Mouse (Mus musculus) cerebellum, adult 2 months (tissue): ENCODE measurements around the gene Lix1. TPM values are rescaled to one million over a fixed set of nuclear protein-coding genes. Genes with fewer than 3 reads are reported as not detected.
"Not testable (repeated sequence)": the region's sequence is repeated elsewhere in the genome, so short reads cannot be mapped to it uniquely, and the experiment has no call there.

Experiments used
- DNase-seq, 2 experiments: peaks; one replicate each; pipeline ENCODE4 v3.0.0; 2021
- H3K27ac ChIP-seq: fragments of 200-500 bp; 2 replicates; pipeline ENCODE4 v1.5.1; 2012; ENCODE audit warnings: low read length, control low read depth, inconsistent platforms; ENCODE audit not compliant: insufficient read depth
- H3K27me3 ChIP-seq: fragments of 200-500 bp; 2 replicates; pipeline ENCODE4 v1.6.1; 2012; ENCODE audit warnings: inconsistent platforms, mild to moderate bottlenecking, low read length, moderate library complexity; ENCODE audit not compliant: control insufficient read depth, insufficient read depth
- H3K4me1 ChIP-seq: fragments of 200-500 bp; 2 replicates; pipeline ENCODE4 v1.6.1; 2011; ENCODE audit warnings: low read length; ENCODE audit not compliant: control insufficient read depth, insufficient read depth
- H3K4me3 ChIP-seq: fragments of 200-500 bp; replicated peaks from 2 replicates; pipeline ENCODE3; 2011; ENCODE audit warnings: mild to moderate bottlenecking, low read depth, low read length, control low read depth; ENCODE audit not compliant: insufficient read depth
- CTCF ChIP-seq: fragments of 200-500 bp; IDR thresholded peaks from 2 replicates; pipeline ENCODE4 v1.5.1; 2011; ENCODE audit warnings: low read depth, mild to moderate bottlenecking, control low read depth, low read length, moderate library complexity, borderline replicate concordance; ENCODE audit not compliant: insufficient read depth
- POLR2A ChIP-seq: fragments of 200-500 bp; IDR thresholded peaks from 2 replicates; pipeline ENCODE4 v1.6.1; 2011; ENCODE audit warnings: low read length, control low read depth, borderline replicate concordance; ENCODE audit not compliant: insufficient read depth
- WGBS: fragments of 180-500 bp; shearing (Covaris S2); methylation state at CpG from one replicate; pipeline ENCODE4 v1.1.7; 2018; 5-methylcytosine and 5-hydroxymethylcytosine counted together
- polyA plus RNA-seq: library from polyadenylated mRNA; depleted of rRNA; stranded (reverse); fragments of >200 nt; gene quantifications from 2 replicates; pipeline ENCODE4 v1.2.3, GENCODE M21; 2012

The Lix1 gene
- polyA plus RNA-seq, 1 experiment = 9.6 TPM

- DNase-seq = no peak
- Histone ChIP-seq H3K4me1 (no peaks in the 10 kb centered on the region), H3K27me3 (no peaks in the 10 kb centered on the region), H3K4me3 (no peak overlapping the region), H3K27ac (no peak overlapping the region)
- WGBS = 79% methylated on average over 2 of the region's 2 CpGs
- TF ChIP-seq POLR2A (no peak), CTCF (no peak)
Measured at GRCm38 (mm10) chr17:17485789-17486188, 83.3 kb downstream of the Lix1 start.

- Histone ChIP-seq H3K4me3 (no peak overlapping the region), H3K27ac (no peak overlapping the region), H3K4me1 (no peaks in the 10 kb centered on the region), H3K27me3 (no peaks in the 10 kb centered on the region; the same call in 1 of the 2 replicates)
- DNase-seq = no peak
- TF ChIP-seq CTCF (no peak), POLR2A (no peak)
- WGBS = 61% methylated on average over 12 of the region's 15 CpGs
Measured at GRCm38 (mm10) chr17:17490820-17491621, 88.5 kb downstream of the Lix1 start.

GRCm38 (mm10) chr17:17491622-17492001, 89.1 kb downstream of the Lix1 start:
- no peaks in the 10 kb centered on the region for H3K4me1 ChIP-seq
- H3K4me3 ChIP-seq = no peak overlapping the region
- no peaks in the 10 kb centered on the region; the same call in 1 of the 2 replicates for H3K27me3 ChIP-seq
- no peak overlapping the region for H3K27ac ChIP-seq
- no peak for DNase-seq
- TF ChIP-seq POLR2A (no peak), CTCF (no peak)
- 81% methylated on average over 7 of the region's 7 CpGs for WGBS

- DNase-seq = no peak
- Histone ChIP-seq H3K27ac (no peak overlapping the region), H3K27me3 (no peaks in the 10 kb centered on the region; the same call in 1 of the 2 replicates), H3K4me3 (no peak overlapping the region), H3K4me1 (no peaks in the 10 kb centered on the region)
- TF ChIP-seq POLR2A (no peak), CTCF (no peak)
- WGBS = 92% methylated on average over 8 of the region's 8 CpGs
Measured at GRCm38 (mm10) chr17:17492116-17492515, 89.6 kb downstream of the Lix1 start.

- H3K4me1 ChIP-seq, H3K4me3 ChIP-seq, H3K27me3 ChIP-seq, DNase-seq, H3K27ac ChIP-seq: not testable (repeated sequence)
Measured at GRCm38 (mm10) chr17:17496234-17496633, 93.8 kb downstream of the Lix1 start.

GRCm38 (mm10) chr17:17496730-17497129, 94.3 kb downstream of the Lix1 start:
- DNase-seq = no peak
- Histone ChIP-seq H3K27ac (no peak overlapping the region), H3K4me1 (no peaks in the 10 kb centered on the region), H3K27me3 (no peaks in the 10 kb centered on the region; the same call in 1 of the 2 replicates), H3K4me3 (no peak overlapping the region)
- 87% methylated on average over 7 of the region's 7 CpGs for WGBS
- TF ChIP-seq POLR2A = no peak
- no peak for TF ChIP-seq CTCF

GRCm38 (mm10) chr17:17498848-17499247, 96.4 kb downstream of the Lix1 start:
- Histone ChIP-seq H3K4me3 (no peak overlapping the region), H3K27me3 (no peaks in the 10 kb centered on the region; the same call in 1 of the 2 replicates), H3K4me1 (no peaks in the 10 kb centered on the region), H3K27ac (no peak overlapping the region)
- TF ChIP-seq CTCF (no peak), POLR2A (no peak)
- no peak for DNase-seq
- 5% methylated on average over 1 of the region's 1 CpGs for WGBS

GRCm38 (mm10) chr17:17499278-17499677, 96.8 kb downstream of the Lix1 start:
- 17% methylated on average over 3 of the region's 3 CpGs for WGBS
- no peak for DNase-seq
- TF ChIP-seq CTCF = no peak
- no peak for TF ChIP-seq POLR2A
- no peak overlapping the region for H3K27ac ChIP-seq
- H3K4me1 ChIP-seq = no peaks in the 10 kb centered on the region
- H3K4me3 ChIP-seq = no peak overlapping the region
- H3K27me3 ChIP-seq = no peaks in the 10 kb centered on the region; the same call in 1 of the 2 replicates
